Mouse (Mus musculus): ENCODE measurements around the gene Hddc3. TPM values are rescaled to one million over a fixed set of nuclear protein-coding genes. Genes with fewer than 3 reads are reported as not detected.

Gene Hddc3
- 22.8 TPM for polyA plus RNA-seq (2014; fragmentation: Illumina TruSeq; extraction: RNeasy Lipid Tissue Mini Kit (QIAGEN cat#74804); ENCODE audit: low read depth, low replicate concordance)

GRCm38 (mm10) chr7:80342858-80343257 is at the start of gene Hddc3:
Hddc3 (plus strand) TSS chr7:80343104.

GRCm38 (mm10) chr7:80294062-80294763 is 48.7 kb upstream of the Hddc3 start, which contains the start of gene Prc1:
Prc1 (plus strand) TSS chr7:80294450.

GRCm38 (mm10) chr7:80324043-80324815 is 18.7 kb upstream of the Hddc3 start, which contains the start of gene Rccd1:
Rccd1 (minus strand) TSS chr7:80324454.

GRCm38 (mm10) chr7:80340793-80341192 is 2.1 kb upstream of the Hddc3 start, which contains the start of gene Unc45a:
Unc45a (minus strand) TSS chr7:80341005.

GRCm38 (mm10) chr7:80371041-80371751 is 28.3 kb downstream of the Hddc3 start, which contains the start of gene Man2a2:
Man2a2 (minus strand) TSS chr7:80371375.

GRCm38 (mm10) chr7:80387633-80388543 is 45.0 kb downstream of the Hddc3 start, which contains the start of gene Fes:
Fes (minus strand) TSS chr7:80387946.

Other genes with a start within 250 kb of the Hddc3 start
- gene Idh2, start 227.7 kb upstream of the Hddc3 start, polyA plus RNA-seq (2014; fragmentation: Illumina TruSeq; extraction: RNeasy Lipid Tissue Mini Kit (QIAGEN cat#74804); ENCODE audit: low read depth, low replicate concordance) = 2,203 TPM
- gene Sema4b, start 156.3 kb upstream of the Hddc3 start, polyA plus RNA-seq (2014; fragmentation: Illumina TruSeq; extraction: RNeasy Lipid Tissue Mini Kit (QIAGEN cat#74804); ENCODE audit: low read depth, low replicate concordance) = 6.7 TPM
- gene Cib1, start 110.3 kb upstream of the Hddc3 start, polyA plus RNA-seq (2014; fragmentation: Illumina TruSeq; extraction: RNeasy Lipid Tissue Mini Kit (QIAGEN cat#74804); ENCODE audit: low read depth, low replicate concordance) = 18.0 TPM
- gene Gdpgp1, start 110.2 kb upstream of the Hddc3 start, polyA plus RNA-seq (2014; fragmentation: Illumina TruSeq; extraction: RNeasy Lipid Tissue Mini Kit (QIAGEN cat#74804); ENCODE audit: low read depth, low replicate concordance) = 0.73 TPM
- 0.47 TPM for gene Ttll13, start 96.7 kb upstream of the Hddc3 start, polyA plus RNA-seq (2014; fragmentation: Illumina TruSeq; extraction: RNeasy Lipid Tissue Mini Kit (QIAGEN cat#74804); ENCODE audit: low read depth, low replicate concordance)
- 35.1 TPM for gene Ngrn, start 81.9 kb upstream of the Hddc3 start, polyA plus RNA-seq (2014; fragmentation: Illumina TruSeq; extraction: RNeasy Lipid Tissue Mini Kit (QIAGEN cat#74804); ENCODE audit: low read depth, low replicate concordance)
- gene Vps33b, start 73.5 kb upstream of the Hddc3 start, polyA plus RNA-seq (2014; fragmentation: Illumina TruSeq; extraction: RNeasy Lipid Tissue Mini Kit (QIAGEN cat#74804); ENCODE audit: low read depth, low replicate concordance) = 4.5 TPM
- gene Prc1, start 48.7 kb upstream of the Hddc3 start, polyA plus RNA-seq (2014; fragmentation: Illumina TruSeq; extraction: RNeasy Lipid Tissue Mini Kit (QIAGEN cat#74804); ENCODE audit: low read depth, low replicate concordance) = 0.45 TPM
- 9.5 TPM for gene Rccd1, start 18.6 kb upstream of the Hddc3 start, polyA plus RNA-seq (2014; fragmentation: Illumina TruSeq; extraction: RNeasy Lipid Tissue Mini Kit (QIAGEN cat#74804); ENCODE audit: low read depth, low replicate concordance)
- 15.6 TPM for gene Unc45a, start 2.1 kb upstream of the Hddc3 start, polyA plus RNA-seq (2014; fragmentation: Illumina TruSeq; extraction: RNeasy Lipid Tissue Mini Kit (QIAGEN cat#74804); ENCODE audit: low read depth, low replicate concordance)
- 44.8 TPM for gene Man2a2, start 28.3 kb downstream of the Hddc3 start, polyA plus RNA-seq (2014; fragmentation: Illumina TruSeq; extraction: RNeasy Lipid Tissue Mini Kit (QIAGEN cat#74804); ENCODE audit: low read depth, low replicate concordance)
- gene Fes, start 44.8 kb downstream of the Hddc3 start, polyA plus RNA-seq (2014; fragmentation: Illumina TruSeq; extraction: RNeasy Lipid Tissue Mini Kit (QIAGEN cat#74804); ENCODE audit: low read depth, low replicate concordance) = 9.1 TPM
- 59.3 TPM for gene Furin, start 62.3 kb downstream of the Hddc3 start, polyA plus RNA-seq (2014; fragmentation: Illumina TruSeq; extraction: RNeasy Lipid Tissue Mini Kit (QIAGEN cat#74804); ENCODE audit: low read depth, low replicate concordance)
- gene Blm, start 192.0 kb downstream of the Hddc3 start, polyA plus RNA-seq (2014; fragmentation: Illumina TruSeq; extraction: RNeasy Lipid Tissue Mini Kit (QIAGEN cat#74804); ENCODE audit: low read depth, low replicate concordance) = 2.0 TPM

Measured in heart, adult 10 weeks (tissue).